Mouse (Mus musculus) G1E (cell line): ENCODE data around the gene Wwox.

Source experiments
- CTCF ChIP-seq: IDR thresholded peaks from 2 replicates; pipeline ENCODE4 v1.5.1; 2012; ENCODE audit warnings: low read depth, low read length, inconsistent platforms, mixed read lengths
- GATA1 ChIP-seq: IDR thresholded peaks from 2 replicates; pipeline ENCODE4 v1.6.1; 2012; ENCODE audit warnings: borderline replicate concordance, low read length, inconsistent platforms, mixed read lengths
- POLR2AphosphoS5 ChIP-seq: IDR thresholded peaks from 2 replicates; pipeline ENCODE4 v1.6.1; 2012; ENCODE audit warnings: low read depth, low read length, inconsistent platforms; ENCODE audit not compliant: insufficient replicate concordance
- TAL1 ChIP-seq: conservative IDR thresholded peaks from 2 replicates; pipeline ENCODE4 v1.6.1; 2012; ENCODE audit warnings: low read depth, low read length, inconsistent platforms, mixed read lengths

- no peak for TF ChIP-seq CTCF
- no peak for TF ChIP-seq TAL1
- no peak for TF ChIP-seq GATA1
- no peak for TF ChIP-seq POLR2AphosphoS5
These were observed 838.8 kb downstream of the Wwox start for GRCm38 (mm10) chr8:115278291-115278690.
